Mouse (Mus musculus): Measurements from ENCODE around the gene Nrxn3.

DNA sequence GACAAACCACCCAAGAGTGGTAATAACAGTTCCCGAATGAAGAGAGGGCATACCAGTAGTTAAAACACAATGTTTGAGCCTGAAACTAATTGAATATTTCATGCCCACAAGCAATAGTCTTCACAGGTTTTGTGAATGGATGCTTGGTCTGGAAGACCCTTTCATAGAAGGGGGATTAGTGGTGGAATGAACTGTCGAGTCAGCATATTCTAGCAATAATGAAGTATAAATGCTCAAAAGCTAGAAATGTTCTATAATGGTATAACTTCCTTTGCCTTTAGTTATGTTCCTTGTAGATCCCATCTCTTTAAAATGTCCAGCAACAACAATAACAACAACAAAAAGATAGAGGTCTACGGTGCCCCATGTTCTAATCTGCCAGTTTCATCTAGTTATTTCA is 1475.3 kb downstream of the Nrxn3 start:
- no peak for TF ChIP-seq CTCF (IDR thresholded peaks at IDR 0.05; ENCODE audit: extremely low read depth, insufficient read length, insufficient replicate concordance, low read depth, low read length)
- TF ChIP-seq POLR2A (IDR thresholded peaks at IDR 0.05; ENCODE audit: low read depth, low read length) = no peak
